Mouse (Mus musculus): ENCODE data around the gene Elf2.

Elf2 gene

GRCm38 (mm10) chr3:51213111-51213510 lies 127.4 kb downstream of the Elf2 start:
- no peak for DNase-seq (ENCODE audit: low spot score in 2 of 2)

GRCm38 (mm10) chr3:51210485-51210884 lies 130.0 kb downstream of the Elf2 start:
- DNase-seq (ENCODE audit: low spot score in 2 of 2): no peak

- no peak for DNase-seq (ENCODE audit: low spot score in 2 of 2)
These were observed 130.8 kb downstream of the Elf2 start for GRCm38 (mm10) chr3:51209503-51210314.

- DNase-seq (ENCODE audit: low spot score in 2 of 2): no peak
These were observed 131.8 kb downstream of the Elf2 start for GRCm38 (mm10) chr3:51208633-51209032.

GRCm38 (mm10) chr3:51206521-51206920 lies 133.9 kb downstream of the Elf2 start:
- no peak for DNase-seq (ENCODE audit: low spot score in 2 of 2)

- no peak for DNase-seq (ENCODE audit: low spot score in 2 of 2)
These were observed 135.6 kb downstream of the Elf2 start for GRCm38 (mm10) chr3:51204897-51205296.

GRCm38 (mm10) chr3:51204441-51204840 lies 136.0 kb downstream of the Elf2 start:
- no peak for DNase-seq (ENCODE audit: low spot score in 2 of 2)

GRCm38 (mm10) chr3:51203906-51204305 lies 136.6 kb downstream of the Elf2 start:
- DNase-seq (ENCODE audit: low spot score in 2 of 2): no peak
